Mouse (Mus musculus): ENCODE results near the gene U2af2.
A peak's percentile ranks its signal among the peaks of the same experiment; 100 is the strongest.

- no peak for TF ChIP-seq CTCF (IDR thresholded peaks at IDR 0.05; ENCODE audit: extremely low read depth, insufficient read length, insufficient replicate concordance, low read depth, low read length)
- TF ChIP-seq POLR2A (IDR thresholded peaks at IDR 0.05; ENCODE audit: low read depth, low read length): peak; percentile 51; the same call in 1 of the 2 replicates
Observed at GRCm38 (mm10) chr7:5014251-5015117, 47.5 kb upstream of the U2af2 start, which contains the start of the genes Zfp524 and Fiz1.

Data from small intestine, adult 2 months (tissue).